Mouse (Mus musculus) cerebellum, adult 2 months (tissue): ENCODE measurements around the gene Rnase4.

Experiments used
- CTCF ChIP-seq: fragments of 200-500 bp; IDR thresholded peaks from 2 replicates; pipeline ENCODE4 v1.5.1; 2011; ENCODE audit warnings: low read depth, mild to moderate bottlenecking, control low read depth, low read length, moderate library complexity, borderline replicate concordance; ENCODE audit not compliant: insufficient read depth
- POLR2A ChIP-seq: fragments of 200-500 bp; IDR thresholded peaks from 2 replicates; pipeline ENCODE4 v1.6.1; 2011; ENCODE audit warnings: low read length, control low read depth, borderline replicate concordance; ENCODE audit not compliant: insufficient read depth

- no peak for TF ChIP-seq CTCF
- no peak for TF ChIP-seq POLR2A
Measured at GRCm38 (mm10) chr14:51085086-51085485, 5.8 kb upstream of the Rnase4 start.
